26 mouse cellular contexts compared by ENCODE assay signal in genomic region chr8:6954251-6954650, GRCm38 (mm10).
DNase-seq lines count a peak whose midpoint lies in the region; ATAC-seq lines count a peak whose summit lies in the region.
"Had no signal": no experiment of that assay in that cellular context is flagged by ENCODE, and none has a peak within 500 bp of the region (broad histone marks: within the 10 kb centered on the region; RNA-seq: fewer than 3 reads in every experiment).

No protein-coding gene starts in this region.

- no peak overlapping the region for H3K4me3 ChIP-seq in midbrain, embryonic 14.5 days (replicated peaks; ENCODE audit: low read depth, low read length)
- H3K4me3 ChIP-seq in midbrain, embryonic 13.5 days (replicated peaks): no peak overlapping the region
- no peak overlapping the region for H3K4me3 ChIP-seq in embryonic facial prominence, embryonic 11.5 days (ENCODE audit: low read depth, low read length)
- H3K4me3 ChIP-seq in limb, embryonic 11.5 days (ENCODE audit: low read depth, low read length): no peak overlapping the region
- H3K4me3 ChIP-seq: embryonic facial prominence, embryonic 12.5 days; forebrain, embryonic 15.5 days; heart, embryonic 10.5 days; hindbrain, embryonic 10.5 days; liver, embryonic 13.5 days; midbrain, embryonic 15.5 days; neural tube, embryonic 12.5 days had no signal

- no peak overlapping the region for H3K4me2 ChIP-seq in midbrain, embryonic 14.5 days (ENCODE audit: low read length)
- H3K4me2 ChIP-seq in midbrain, embryonic 13.5 days (replicated peaks): no peak overlapping the region
- no peak overlapping the region for H3K4me2 ChIP-seq in embryonic facial prominence, embryonic 11.5 days (ENCODE audit: low read depth, low read length)
- no peak overlapping the region for H3K4me2 ChIP-seq in limb, embryonic 11.5 days (ENCODE audit: low read depth, severe bottlenecking)
- H3K4me2 ChIP-seq: embryonic facial prominence, embryonic 12.5 days; forebrain, embryonic 15.5 days; liver, embryonic 13.5 days; midbrain, embryonic 15.5 days; neural tube, embryonic 12.5 days had no signal

- peak; percentile 31 for DNase-seq in midbrain, embryonic 14.5 days
- DNase-seq in embryonic facial prominence, embryonic 11.5 days (ENCODE audit: low spot score): peak; percentile 89
- peak; percentile 29 for DNase-seq in limb, embryonic 11.5 days (ENCODE audit: low spot score)
- DNase-seq in cerebellum, adult 18-20 months: no peak
- DNase-seq in adrenal gland, adult 2 months: no peak
- DNase-seq in left cerebral cortex, postnatal 4 days: no peak
- DNase-seq: adrenal gland, adult 8-10 months; B cell, adult 2 months; cerebellum, adult 2 months; cerebellum, postnatal 25 days; kidney, adult 18-20 months; layer of hippocampus, adult 9-11 months; liver, embryonic 13.5 days; lung, adult 2 months; lung, postnatal 14 days; retina, postnatal 1 day; thymus, postnatal 14 days had no signal

- no peaks in the 10 kb centered on the region for H3K9me3 ChIP-seq in midbrain, embryonic 14.5 days (ENCODE audit: control insufficient read depth, low read length)
- H3K9me3 ChIP-seq in midbrain, embryonic 13.5 days: no peaks in the 10 kb centered on the region
- no peaks in the 10 kb centered on the region for H3K9me3 ChIP-seq in embryonic facial prominence, embryonic 11.5 days (replicated peaks; ENCODE audit: control insufficient read depth, low read length)
- H3K9me3 ChIP-seq in limb, embryonic 11.5 days (ENCODE audit: control insufficient read depth, low read length): no peaks in the 10 kb centered on the region
- H3K9me3 ChIP-seq: embryonic facial prominence, embryonic 12.5 days; forebrain, embryonic 15.5 days; G1E; heart, embryonic 10.5 days; hindbrain, embryonic 10.5 days; liver, embryonic 13.5 days; midbrain, embryonic 15.5 days; neural tube, embryonic 12.5 days had no signal

- no peaks in the 10 kb centered on the region for H3K36me3 ChIP-seq in midbrain, embryonic 14.5 days (ENCODE audit: control insufficient read depth, insufficient read depth, low read length)
- H3K36me3 ChIP-seq in midbrain, embryonic 13.5 days: no peaks in the 10 kb centered on the region
- no peaks in the 10 kb centered on the region for H3K36me3 ChIP-seq in embryonic facial prominence, embryonic 11.5 days (replicated peaks; ENCODE audit: control insufficient read depth, insufficient read depth, low read depth, low read length)
- H3K36me3 ChIP-seq in limb, embryonic 11.5 days (ENCODE audit: control insufficient read depth, insufficient read depth, low read length): no peaks in the 10 kb centered on the region
- H3K36me3 ChIP-seq: embryonic facial prominence, embryonic 12.5 days; forebrain, embryonic 15.5 days; G1E; heart, embryonic 10.5 days; hindbrain, embryonic 10.5 days; liver, embryonic 13.5 days; midbrain, embryonic 15.5 days; neural tube, embryonic 12.5 days had no signal

- intact Hi-C loops in left cerebral cortex, postnatal 4 days (cut with DNase I): no loop called here

- H3K27me3 ChIP-seq in midbrain, embryonic 14.5 days (ENCODE audit: control insufficient read depth, insufficient read depth, low read length): no peaks in the 10 kb centered on the region
- no peaks in the 10 kb centered on the region for H3K27me3 ChIP-seq in midbrain, embryonic 13.5 days
- no peaks in the 10 kb centered on the region for H3K27me3 ChIP-seq in embryonic facial prominence, embryonic 11.5 days (ENCODE audit: control insufficient read depth, insufficient read depth, low read length)
- no peaks in the 10 kb centered on the region for H3K27me3 ChIP-seq in limb, embryonic 11.5 days (ENCODE audit: control insufficient read depth, insufficient read depth, low read length)
- H3K27me3 ChIP-seq: CH12.LX; embryonic facial prominence, embryonic 12.5 days; forebrain, embryonic 15.5 days; liver, embryonic 13.5 days; midbrain, embryonic 15.5 days; neural tube, embryonic 12.5 days had no signal

- WGBS in midbrain, embryonic 14.5 days: 75% methylated on average over 7 of the region's 7 CpGs
- WGBS in midbrain, embryonic 13.5 days: 70% methylated on average over 7 of the region's 7 CpGs
- 36% methylated on average over 7 of the region's 7 CpGs for WGBS in embryonic facial prominence, embryonic 11.5 days
- 29% methylated on average over 7 of the region's 7 CpGs for WGBS in limb, embryonic 11.5 days

- no peak overlapping the region for H3K9ac ChIP-seq in midbrain, embryonic 14.5 days (replicated peaks; ENCODE audit: low read length)
- H3K9ac ChIP-seq in midbrain, embryonic 13.5 days (replicated peaks): no peak overlapping the region
- no peak overlapping the region for H3K9ac ChIP-seq in embryonic facial prominence, embryonic 11.5 days (replicated peaks; ENCODE audit: low read length)
- H3K9ac ChIP-seq in limb, embryonic 11.5 days (ENCODE audit: low read length): no peak overlapping the region
- H3K9ac ChIP-seq: embryonic facial prominence, embryonic 12.5 days; forebrain, embryonic 15.5 days; liver, embryonic 13.5 days; midbrain, embryonic 15.5 days; neural tube, embryonic 12.5 days had no signal

- H3K27ac ChIP-seq in midbrain, embryonic 14.5 days (replicated peaks; ENCODE audit: low read depth, low read length): no peak overlapping the region
- no peak overlapping the region for H3K27ac ChIP-seq in midbrain, embryonic 13.5 days
- H3K27ac ChIP-seq in embryonic facial prominence, embryonic 11.5 days (replicated peaks; ENCODE audit: low read depth, low read length): no peak overlapping the region
- H3K27ac ChIP-seq in limb, embryonic 11.5 days (replicated peaks; ENCODE audit: low read depth, low read length): no peak overlapping the region
- H3K27ac ChIP-seq: embryonic facial prominence, embryonic 12.5 days; forebrain, embryonic 15.5 days; heart, embryonic 10.5 days; hindbrain, embryonic 10.5 days; liver, embryonic 13.5 days; midbrain, embryonic 15.5 days; neural tube, embryonic 12.5 days had no signal

- no peaks in the 10 kb centered on the region for H3K4me1 ChIP-seq in midbrain, embryonic 14.5 days (ENCODE audit: control insufficient read depth, insufficient read depth, low read length)
- no peaks in the 10 kb centered on the region for H3K4me1 ChIP-seq in midbrain, embryonic 13.5 days (replicated peaks)
- no peaks in the 10 kb centered on the region for H3K4me1 ChIP-seq in embryonic facial prominence, embryonic 11.5 days (ENCODE audit: control insufficient read depth, insufficient read depth, low read length)
- no peaks in the 10 kb centered on the region for H3K4me1 ChIP-seq in limb, embryonic 11.5 days (ENCODE audit: control insufficient read depth, insufficient read depth, low read length)
- H3K4me1 ChIP-seq: forebrain, embryonic 15.5 days; heart, embryonic 10.5 days; hindbrain, embryonic 10.5 days; liver, embryonic 13.5 days; midbrain, embryonic 15.5 days; neural tube, embryonic 12.5 days had no signal

- ATAC-seq in midbrain, embryonic 14.5 days (ENCODE audit: low FRiP score, low TSS enrichment): no peak
- no peak for ATAC-seq in midbrain, embryonic 13.5 days
- ATAC-seq in embryonic facial prominence, embryonic 11.5 days (replicated peaks; ENCODE audit: insufficient number of reproducible peaks, low FRiP score, low TSS enrichment, low read depth): no peak
- ATAC-seq in limb, embryonic 11.5 days (ENCODE audit: insufficient number of reproducible peaks, low FRiP score, low TSS enrichment, low read depth): 0 out of 2 replicates have a peak, but pooled peaks have one; percentile 39
- ATAC-seq: forebrain, embryonic 15.5 days; midbrain, embryonic 15.5 days had no signal

Comparison
In these comparisons a context has a peak if more than half of its experiments do, and no peak if none do; other contexts are left out.
1. DNase-seq: peak in midbrain, embryonic 14.5 days (single experiment), embryonic facial prominence, embryonic 11.5 days (single experiment) and limb, embryonic 11.5 days (single experiment); none in cerebellum, adult 18-20 months (0 of 2), adrenal gland, adult 2 months (single experiment) and left cerebral cortex, postnatal 4 days (single experiment).